Mouse (Mus musculus): Measurements from ENCODE around the gene Zbtb9.

The Zbtb9 gene

GRCm38 (mm10) chr17:27011998-27012672, 39.2 kb downstream of the Zbtb9 start:
- DNase-seq (ENCODE audit: low spot score), result no peak

GRCm38 (mm10) chr17:27012909-27013308, 39.9 kb downstream of the Zbtb9 start:
- no peak for DNase-seq (ENCODE audit: low spot score)

- DNase-seq (ENCODE audit: low spot score), result peak; percentile 91
Observed at GRCm38 (mm10) chr17:27017564-27018499, 44.9 kb downstream of the Zbtb9 start.

GRCm38 (mm10) chr17:27018555-27019196, 45.7 kb downstream of the Zbtb9 start:
- no peak for DNase-seq (ENCODE audit: low spot score)

GRCm38 (mm10) chr17:27021076-27021475, 48.1 kb downstream of the Zbtb9 start:
- DNase-seq (ENCODE audit: low spot score), result no peak

GRCm38 (mm10) chr17:27021736-27022135, 48.8 kb downstream of the Zbtb9 start:
- no peak for DNase-seq (ENCODE audit: low spot score)

GRCm38 (mm10) chr17:27023342-27023741, 50.4 kb downstream of the Zbtb9 start:
- DNase-seq (ENCODE audit: low spot score), result no peak

GRCm38 (mm10) chr17:27025326-27025902, 52.4 kb downstream of the Zbtb9 start:
- DNase-seq (ENCODE audit: low spot score), result no peak

- no peak for DNase-seq (ENCODE audit: low spot score)
Observed at GRCm38 (mm10) chr17:27025951-27026350, 53.0 kb downstream of the Zbtb9 start.

- DNase-seq (ENCODE audit: low spot score), result no peak
Observed at GRCm38 (mm10) chr17:27027460-27028283, 54.7 kb downstream of the Zbtb9 start.

- DNase-seq (ENCODE audit: low spot score), result peak; percentile 89
Observed at GRCm38 (mm10) chr17:27028284-27028795, 55.4 kb downstream of the Zbtb9 start.

GRCm38 (mm10) chr17:27028909-27029308, 55.9 kb downstream of the Zbtb9 start, which contains the start of gene Bak1:
Bak1 (minus strand) TSS chr17:27029009.
- DNase-seq (ENCODE audit: low spot score), result no peak

GRCm38 (mm10) chr17:27029431-27029830, 56.5 kb downstream of the Zbtb9 start:
- DNase-seq (ENCODE audit: low spot score), result no peak

GRCm38 (mm10) chr17:27030896-27031295, 57.9 kb downstream of the Zbtb9 start:
- no peak for DNase-seq (ENCODE audit: low spot score)

GRCm38 (mm10) chr17:27032328-27032727, 59.4 kb downstream of the Zbtb9 start:
- DNase-seq (ENCODE audit: low spot score), result no peak

- DNase-seq (ENCODE audit: low spot score), result peak; percentile 97
Observed at GRCm38 (mm10) chr17:27032869-27033268, 59.9 kb downstream of the Zbtb9 start.

- no peak for DNase-seq (ENCODE audit: low spot score)
Observed at GRCm38 (mm10) chr17:27036465-27036864, 63.5 kb downstream of the Zbtb9 start.

- DNase-seq (ENCODE audit: low spot score), result no peak
Observed at GRCm38 (mm10) chr17:27038335-27039050, 65.5 kb downstream of the Zbtb9 start.

- DNase-seq (ENCODE audit: low spot score), result no peak
Observed at GRCm38 (mm10) chr17:27039432-27040102, 66.6 kb downstream of the Zbtb9 start.

Measured in retina, embryonic 14.5 days (tissue).